Mouse (Mus musculus): ENCODE results near the gene Trim60. TPM values are rescaled to one million over a fixed set of nuclear protein-coding genes. Genes with fewer than 3 reads are reported as not detected.

The Trim60 gene
- not detected in 2 replicates for polyA plus RNA-seq (2014; fragmentation: Nextera tagmentation; extraction: Ambion mirVana)

DNA sequence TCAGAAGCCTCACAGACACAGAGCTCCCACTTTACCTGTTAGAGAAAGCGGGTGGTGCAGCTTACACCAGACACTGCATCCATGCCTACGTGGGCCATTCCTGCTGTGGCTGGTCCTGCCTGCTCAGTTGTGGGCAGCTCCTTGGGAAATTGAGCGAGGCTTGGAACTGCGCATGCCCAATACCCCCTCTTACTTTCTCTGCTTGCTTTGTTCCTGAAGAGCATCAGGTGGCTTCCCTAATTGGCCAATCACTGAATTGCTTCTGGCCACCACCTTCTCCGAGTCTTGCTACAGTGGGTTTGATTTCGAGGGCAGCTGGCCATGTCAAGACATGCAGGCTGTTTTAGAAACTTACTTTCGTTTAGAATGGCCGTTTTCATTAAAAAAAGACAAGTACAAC is at the start of gene Trim60, which contains the start of gene Trim61:
TSS of gene Trim60 (minus strand) at position 162 of the 400 bp plus-strand sequence.
TSS of gene Trim61 (minus strand) at position 101 of the 400 bp plus-strand sequence.
- DNase-seq (ENCODE audit: low spot score) (no peak), ATAC-seq (replicated peaks; ENCODE audit: low FRiP score, low TSS enrichment, low read depth) (no peak)
- WGBS, result 88% methylated on average over 8 of the region's 8 CpGs
- Histone ChIP-seq H3K27me3 (replicated peaks; ENCODE audit: control insufficient read depth, insufficient read depth, low read length) (no peaks in the 10 kb centered on the region), H3K4me1 (replicated peaks; ENCODE audit: control insufficient read depth, insufficient read depth, low read length) (no peaks in the 10 kb centered on the region), H3K36me3 (ENCODE audit: control insufficient read depth, insufficient read depth, low read length) (no peaks in the 10 kb centered on the region), H3K9me3 (ENCODE audit: control insufficient read depth, low read length) (no peaks in the 10 kb centered on the region), H3K9ac (ENCODE audit: low read length) (no peak within 1 kb of the TSS), H3K27ac (ENCODE audit: low read depth) (no peak within 1 kb of the TSS), H3K4me2 (ENCODE audit: low read length) (no peak within 1 kb of the TSS), H3K4me3 (ENCODE audit: low read depth, low read length) (no peak within 1 kb of the TSS)

DNA sequence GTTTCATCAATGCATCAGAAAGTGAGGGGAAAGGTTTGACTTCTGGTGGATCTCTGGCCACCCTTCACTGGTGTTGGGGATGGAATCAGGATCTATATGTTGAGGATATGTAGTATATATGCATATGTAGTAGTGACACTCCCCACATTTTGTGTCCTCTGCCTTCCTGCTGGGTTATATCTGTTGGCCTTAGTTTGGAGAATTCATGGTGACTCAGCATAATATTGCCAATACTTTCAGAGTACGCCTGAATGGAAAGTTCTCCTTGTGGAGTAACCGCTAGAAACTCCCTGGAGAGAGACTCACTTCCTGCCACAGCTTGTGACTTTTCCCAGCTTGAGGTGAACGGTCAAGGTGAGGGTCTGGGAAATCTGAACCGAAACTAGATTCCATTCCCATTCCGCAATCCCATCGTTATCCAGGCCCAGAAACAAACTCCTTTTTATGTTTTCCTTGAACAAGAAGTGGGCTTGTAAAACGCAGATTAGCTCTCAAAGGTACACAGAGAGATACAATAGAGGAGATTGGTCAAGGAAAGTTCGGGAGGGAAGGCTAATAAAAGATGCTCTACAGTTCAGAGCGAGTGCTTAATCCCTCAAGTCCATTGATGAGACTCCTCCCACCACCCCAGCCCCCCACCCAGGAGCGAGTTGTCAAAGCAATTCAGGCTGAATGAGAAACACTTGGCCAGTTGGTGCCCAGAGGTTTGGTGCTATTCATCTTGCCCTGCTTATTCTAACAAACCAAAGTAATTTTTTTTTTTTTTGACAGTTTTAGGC is 49.5 kb upstream of the Trim60 start:
- 42% methylated on average over 10 of the region's 10 CpGs for whole genome bisulfite sequencing
- no peaks in the 10 kb centered on the region for H3K27me3 ChIP-seq (replicated peaks; ENCODE audit: control insufficient read depth, insufficient read depth, low read length)
- H3K4me1 ChIP-seq (replicated peaks; ENCODE audit: control insufficient read depth, insufficient read depth, low read length), result no peaks in the 10 kb centered on the region
- no peak for ATAC-seq (replicated peaks; ENCODE audit: low FRiP score, low TSS enrichment, low read depth)
- no peak overlapping the region for H3K4me3 ChIP-seq (ENCODE audit: low read depth, low read length)
- no peak overlapping the region for H3K27ac ChIP-seq (ENCODE audit: low read depth)
- no peaks in the 10 kb centered on the region for H3K36me3 ChIP-seq (ENCODE audit: control insufficient read depth, insufficient read depth, low read length)
- H3K9me3 ChIP-seq (ENCODE audit: control insufficient read depth, low read length), result no peaks in the 10 kb centered on the region
- no peak overlapping the region for H3K9ac ChIP-seq (ENCODE audit: low read length)
- no peak overlapping the region for H3K4me2 ChIP-seq (ENCODE audit: low read length)
- no peak for DNase-seq (ENCODE audit: low spot score)

DNA sequence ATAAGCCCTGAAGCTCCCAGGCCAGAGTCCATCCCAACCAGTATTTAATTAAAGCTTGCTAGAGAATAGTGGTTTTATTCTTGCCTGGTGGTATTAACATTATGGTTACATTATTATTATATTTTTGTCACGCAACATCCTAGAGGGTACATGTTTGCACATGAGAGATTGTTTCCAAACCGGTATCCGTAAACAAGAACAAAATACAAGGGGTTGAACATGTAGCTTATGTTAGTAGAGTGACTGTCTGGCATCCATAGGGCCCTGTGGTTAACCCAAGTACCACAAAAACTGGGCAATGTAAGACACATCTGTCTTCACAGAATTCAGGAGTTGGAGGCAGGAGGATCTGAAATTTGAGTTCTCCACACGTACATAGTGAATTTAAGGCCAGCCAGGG is 48.6 kb upstream of the Trim60 start:
- Histone ChIP-seq H3K27me3 (replicated peaks; ENCODE audit: control insufficient read depth, insufficient read depth, low read length) (no peaks in the 10 kb centered on the region), H3K4me3 (ENCODE audit: low read depth, low read length) (no peak overlapping the region), H3K9me3 (ENCODE audit: control insufficient read depth, low read length) (no peaks in the 10 kb centered on the region), H3K27ac (ENCODE audit: low read depth) (no peak overlapping the region), H3K9ac (ENCODE audit: low read length) (no peak overlapping the region), H3K36me3 (ENCODE audit: control insufficient read depth, insufficient read depth, low read length) (no peaks in the 10 kb centered on the region), H3K4me2 (ENCODE audit: low read length) (no peak overlapping the region), H3K4me1 (replicated peaks; ENCODE audit: control insufficient read depth, insufficient read depth, low read length) (no peaks in the 10 kb centered on the region)
- ATAC-seq (replicated peaks; ENCODE audit: low FRiP score, low TSS enrichment, low read depth) (no peak), DNase-seq (ENCODE audit: low spot score) (no peak)
- 89% methylated on average over 4 of the region's 4 CpGs for WGBS

- WGBS, result 97% methylated on average over 3 of the region's 3 CpGs
- no peak overlapping the region for H3K27ac ChIP-seq (ENCODE audit: low read depth)
- ATAC-seq (replicated peaks; ENCODE audit: low FRiP score, low TSS enrichment, low read depth), result no peak
Observed at GRCm38 (mm10) chr8:65065622-65066021, 47.2 kb upstream of the Trim60 start.

DNA sequence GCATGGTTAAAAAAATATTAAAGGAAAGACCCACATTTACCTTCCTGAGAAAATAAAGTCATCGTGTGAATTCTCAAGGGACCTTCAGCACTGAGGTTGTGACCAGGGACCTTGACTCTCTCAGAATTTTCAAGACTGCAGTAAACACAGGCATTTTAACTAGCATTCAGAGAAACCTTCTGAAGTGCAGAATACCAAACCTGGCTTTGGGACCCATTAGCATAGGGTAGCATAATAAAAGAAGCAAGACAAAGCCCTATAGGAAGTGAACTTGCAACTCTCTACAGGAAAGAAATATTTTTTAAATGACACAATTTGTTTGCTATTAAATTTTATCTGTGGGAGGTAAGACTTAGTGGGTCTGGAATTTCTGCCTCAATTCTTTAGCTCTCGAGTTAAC is 45.7 kb upstream of the Trim60 start:
- no peaks in the 10 kb centered on the region for H3K27me3 ChIP-seq (replicated peaks; ENCODE audit: control insufficient read depth, insufficient read depth, low read length)
- H3K4me1 ChIP-seq (replicated peaks; ENCODE audit: control insufficient read depth, insufficient read depth, low read length), result no peaks in the 10 kb centered on the region
- H3K4me3 ChIP-seq (ENCODE audit: low read depth, low read length), result no peak overlapping the region
- no peaks in the 10 kb centered on the region for H3K9me3 ChIP-seq (ENCODE audit: control insufficient read depth, low read length)
- H3K4me2 ChIP-seq (ENCODE audit: low read length), result no peak overlapping the region
- no peak overlapping the region for H3K27ac ChIP-seq (ENCODE audit: low read depth)
- no peaks in the 10 kb centered on the region for H3K36me3 ChIP-seq (ENCODE audit: control insufficient read depth, insufficient read depth, low read length)
- no peak overlapping the region for H3K9ac ChIP-seq (ENCODE audit: low read length)
- WGBS, result 55% methylated on average over 2 of the region's 2 CpGs
- no peak for DNase-seq (ENCODE audit: low spot score)
- no peak for ATAC-seq (replicated peaks; ENCODE audit: low FRiP score, low TSS enrichment, low read depth)

More at GRCm38 (mm10) chr8:65065622-65066021, 47.2 kb upstream of the Trim60 start:
- H3K9ac ChIP-seq (ENCODE audit: low read length), result no peak overlapping the region
- DNase-seq (ENCODE audit: low spot score), result no peak
- no peaks in the 10 kb centered on the region for H3K27me3 ChIP-seq (replicated peaks; ENCODE audit: control insufficient read depth, insufficient read depth, low read length)
- no peak overlapping the region for H3K4me3 ChIP-seq (ENCODE audit: low read depth, low read length)
- no peaks in the 10 kb centered on the region for H3K36me3 ChIP-seq (ENCODE audit: control insufficient read depth, insufficient read depth, low read length)
- no peaks in the 10 kb centered on the region for H3K4me1 ChIP-seq (replicated peaks; ENCODE audit: control insufficient read depth, insufficient read depth, low read length)
- no peak overlapping the region for H3K4me2 ChIP-seq (ENCODE audit: low read length)
- no peaks in the 10 kb centered on the region for H3K9me3 ChIP-seq (ENCODE audit: control insufficient read depth, low read length)

DNA sequence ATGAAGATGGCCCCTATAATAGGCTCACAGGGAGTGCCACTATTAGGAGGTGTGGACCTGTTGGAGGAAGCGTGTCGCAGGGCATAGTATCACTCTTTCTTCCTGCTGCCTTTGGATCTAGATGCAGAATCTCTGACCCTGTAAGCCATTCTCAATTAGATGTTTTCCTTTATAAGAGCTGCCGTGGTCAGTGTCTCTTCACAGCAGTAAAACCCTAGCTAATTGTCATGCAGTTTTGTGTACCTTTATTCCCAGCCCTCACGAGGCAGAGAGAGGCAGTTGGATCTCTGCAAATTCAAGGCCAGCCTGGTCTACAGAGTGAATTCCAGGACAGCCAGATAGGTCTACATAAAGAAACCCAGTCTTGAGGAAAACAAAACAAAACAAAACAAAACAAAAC is 43.8 kb upstream of the Trim60 start:
- no peak overlapping the region for H3K27ac ChIP-seq (ENCODE audit: low read depth)
- H3K36me3 ChIP-seq (ENCODE audit: control insufficient read depth, insufficient read depth, low read length), result no peaks in the 10 kb centered on the region
- no peak for DNase-seq (ENCODE audit: low spot score)
- H3K27me3 ChIP-seq (replicated peaks; ENCODE audit: control insufficient read depth, insufficient read depth, low read length), result no peaks in the 10 kb centered on the region
- WGBS, result 78% methylated on average over 4 of the region's 4 CpGs
- no peak overlapping the region for H3K4me3 ChIP-seq (ENCODE audit: low read depth, low read length)
- no peaks in the 10 kb centered on the region for H3K9me3 ChIP-seq (ENCODE audit: control insufficient read depth, low read length)
- H3K4me1 ChIP-seq (replicated peaks; ENCODE audit: control insufficient read depth, insufficient read depth, low read length), result no peaks in the 10 kb centered on the region
- no peak overlapping the region for H3K4me2 ChIP-seq (ENCODE audit: low read length)
- no peak for ATAC-seq (replicated peaks; ENCODE audit: low FRiP score, low TSS enrichment, low read depth)
- no peak overlapping the region for H3K9ac ChIP-seq (ENCODE audit: low read length)

GRCm38 (mm10) chr8:65056722-65057121 is 38.3 kb upstream of the Trim60 start:
- 94% methylated on average over 4 of the region's 4 CpGs for WGBS
- ATAC-seq (replicated peaks; ENCODE audit: low FRiP score, low TSS enrichment, low read depth) (no peak), DNase-seq (ENCODE audit: low spot score) (no peak)
- Histone ChIP-seq H3K4me1 (replicated peaks; ENCODE audit: control insufficient read depth, insufficient read depth, low read length) (no peaks in the 10 kb centered on the region), H3K36me3 (ENCODE audit: control insufficient read depth, insufficient read depth, low read length) (no peaks in the 10 kb centered on the region), H3K27me3 (replicated peaks; ENCODE audit: control insufficient read depth, insufficient read depth, low read length) (no peaks in the 10 kb centered on the region), H3K4me2 (ENCODE audit: low read length) (no peak overlapping the region), H3K27ac (ENCODE audit: low read depth) (no peak overlapping the region), H3K9me3 (ENCODE audit: control insufficient read depth, low read length) (no peaks in the 10 kb centered on the region), H3K9ac (ENCODE audit: low read length) (no peak overlapping the region), H3K4me3 (ENCODE audit: low read depth, low read length) (no peak overlapping the region)

DNA sequence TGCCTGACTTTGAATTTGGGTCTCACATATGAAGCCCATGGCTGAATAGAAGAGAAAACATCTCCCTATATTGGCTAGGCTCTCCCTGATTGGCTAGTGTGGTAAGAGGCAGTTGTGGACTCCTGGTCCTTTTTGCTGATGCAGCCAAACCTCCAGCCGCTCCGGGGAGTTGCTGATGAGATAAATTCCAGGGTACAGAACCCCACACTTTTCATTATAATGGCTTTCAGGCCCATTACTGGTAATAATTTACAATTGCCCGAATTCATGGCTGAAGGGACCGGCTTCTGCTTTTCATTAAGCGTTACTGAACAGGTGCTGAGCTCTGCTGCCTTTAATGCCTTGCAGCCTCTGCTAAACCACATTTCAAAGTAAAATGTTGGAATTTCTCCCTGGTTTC is 35.6 kb upstream of the Trim60 start:
- ATAC-seq (replicated peaks; ENCODE audit: low FRiP score, low TSS enrichment, low read depth) (no peak), DNase-seq (ENCODE audit: low spot score) (no peak)
- WGBS, result 36% methylated on average over 5 of the region's 5 CpGs
- Histone ChIP-seq H3K4me2 (ENCODE audit: low read length) (no peak overlapping the region), H3K9ac (ENCODE audit: low read length) (no peak overlapping the region), H3K36me3 (ENCODE audit: control insufficient read depth, insufficient read depth, low read length) (no peaks in the 10 kb centered on the region), H3K27ac (ENCODE audit: low read depth) (no peak overlapping the region), H3K9me3 (ENCODE audit: control insufficient read depth, low read length) (no peaks in the 10 kb centered on the region), H3K27me3 (replicated peaks; ENCODE audit: control insufficient read depth, insufficient read depth, low read length) (no peaks in the 10 kb centered on the region), H3K4me1 (replicated peaks; ENCODE audit: control insufficient read depth, insufficient read depth, low read length) (no peaks in the 10 kb centered on the region), H3K4me3 (ENCODE audit: low read depth, low read length) (no peak overlapping the region)

DNA sequence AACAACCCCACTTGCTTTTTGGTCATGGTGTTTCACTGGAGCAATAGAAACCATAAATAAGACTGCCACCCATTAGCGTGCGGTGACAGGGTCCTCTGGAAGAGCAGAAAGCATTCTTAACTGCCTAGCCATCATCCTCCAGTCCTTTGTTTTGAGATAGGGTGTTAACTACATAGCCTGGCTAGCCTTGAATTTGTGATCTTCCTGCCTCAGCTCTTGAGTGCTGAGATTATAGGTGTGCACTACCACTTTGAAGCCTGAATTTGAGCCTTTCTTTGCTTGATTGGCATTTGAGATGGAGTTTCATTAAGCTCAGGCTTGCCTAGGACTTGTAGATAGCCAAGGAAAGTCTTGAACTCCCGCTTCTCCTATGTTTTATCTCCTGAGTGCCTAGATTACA is 35.2 kb upstream of the Trim60 start:
- Histone ChIP-seq H3K9me3 (ENCODE audit: control insufficient read depth, low read length) (no peaks in the 10 kb centered on the region), H3K4me1 (replicated peaks; ENCODE audit: control insufficient read depth, insufficient read depth, low read length) (no peaks in the 10 kb centered on the region), H3K4me3 (ENCODE audit: low read depth, low read length) (no peak overlapping the region), H3K9ac (ENCODE audit: low read length) (no peak overlapping the region), H3K27ac (ENCODE audit: low read depth) (no peak overlapping the region), H3K4me2 (ENCODE audit: low read length) (no peak overlapping the region), H3K36me3 (ENCODE audit: control insufficient read depth, insufficient read depth, low read length) (no peaks in the 10 kb centered on the region), H3K27me3 (replicated peaks; ENCODE audit: control insufficient read depth, insufficient read depth, low read length) (no peaks in the 10 kb centered on the region)
- DNase-seq (ENCODE audit: low spot score), result no peak
- 68% methylated on average over 3 of the region's 3 CpGs for WGBS
- ATAC-seq (replicated peaks; ENCODE audit: low FRiP score, low TSS enrichment, low read depth), result no peak

Measured in intestine, embryonic 14.5 days (tissue).